Mouse (Mus musculus) kidney, postnatal 0 days (tissue): ENCODE results near the gene Camk1g. TPM values are rescaled to one million over a fixed set of nuclear protein-coding genes. Genes with fewer than 3 reads are reported as not detected.
A peak's percentile ranks its signal among the peaks of the same experiment; 100 is the strongest.

Experiments used
- ATAC-seq: fragments of 200-750 bp; cut with Nextera tagmentation; replicated peaks from 2 replicates; pipeline ENCODE4 v1.8.0; 2017; ENCODE audit warnings: low read depth, moderate number of reproducible peaks, moderate TSS enrichment, moderate library complexity; ENCODE audit not compliant: low FRiP score
- DNase-seq: peaks from one replicate; pipeline ENCODE4 v3.0.0-alpha.2; 2016; ENCODE audit warnings: low spot score
- H3K27ac ChIP-seq: fragments of 300-500 bp; sonication (generic); 2 replicates; pipeline ENCODE4 v1.5.1; 2014; ENCODE audit warnings: mild to moderate bottlenecking
- H3K27me3 ChIP-seq: fragments of 300-500 bp; sonication (generic); 2 replicates; pipeline ENCODE4 v1.6.1; 2014; ENCODE audit warnings: low read length, mixed read lengths; ENCODE audit not compliant: insufficient read depth
- H3K36me3 ChIP-seq: fragments of 300-500 bp; sonication (generic); 2 replicates; pipeline ENCODE4 v1.6.1; 2014; ENCODE audit warnings: low read length, mixed read lengths; ENCODE audit not compliant: insufficient read depth
- H3K4me1 ChIP-seq: fragments of 300-500 bp; sonication (generic); replicated peaks from 2 replicates; pipeline ENCODE4 v1.6.1; 2014; ENCODE audit warnings: antibody characterized with exemption, low read length, mixed read lengths; ENCODE audit not compliant: insufficient read depth
- H3K4me2 ChIP-seq: fragments of 300-500 bp; sonication (generic); 2 replicates; pipeline ENCODE4 v1.6.1; 2014; ENCODE audit warnings: mild to moderate bottlenecking, low read length, moderate library complexity, mixed read lengths
- H3K4me3 ChIP-seq: fragments of 300-500 bp; sonication (generic); replicated peaks from 2 replicates; pipeline ENCODE4 v1.5.1; 2014; ENCODE audit warnings: low read depth, low read length
- H3K9ac ChIP-seq: fragments of 300-500 bp; sonication (generic); 2 replicates; pipeline ENCODE4 v1.6.1; 2014; ENCODE audit warnings: low read depth, low read length
- H3K9me3 ChIP-seq: fragments of 300-500 bp; sonication (generic); replicated peaks from 2 replicates; pipeline ENCODE4 v1.6.1; 2016; ENCODE audit warnings: low read length, inconsistent platforms, mixed read lengths
- CTCF ChIP-seq: IDR thresholded peaks from 2 replicates; pipeline ENCODE4 v1.5.1; 2016; ENCODE audit warnings: antibody characterized with exemption, low read depth, mild to moderate bottlenecking, moderate library complexity
- WGBS: fragments of 180-500 bp; shearing (Covaris S2); extraction: QIAGEN DNeasy Blood & Tissue Kit; methylation state at CpG from one replicate; pipeline ENCODE4 v1.1.7; 2014; 5-methylcytosine and 5-hydroxymethylcytosine counted together
- polyA plus RNA-seq: library from polyadenylated mRNA; unstranded; fragments of >200 nt; fragmentation: Nextera tagmentation; extraction: Ambion mirVana; gene quantifications from 2 replicates; pipeline ENCODE4 v1.2.1, GENCODE M21; 2015

Gene Camk1g
- polyA plus RNA-seq, 1 experiment from 2014 or later = 6.8 TPM

- H3K4me2 ChIP-seq = no peak overlapping the region
- TF ChIP-seq CTCF = no peak
- no peak for ATAC-seq
- no peak overlapping the region for H3K4me3 ChIP-seq
- DNase-seq = no peak
- no peaks in the 10 kb centered on the region for H3K36me3 ChIP-seq
- no peak overlapping the region for H3K9ac ChIP-seq
- 73% methylated on average over 1 of the region's 1 CpGs for WGBS
- no peaks in the 10 kb centered on the region for H3K9me3 ChIP-seq
- no peak overlapping the region for H3K27ac ChIP-seq
- H3K27me3 ChIP-seq = no peaks in the 10 kb centered on the region
- H3K4me1 ChIP-seq = no peaks in the 10 kb centered on the region
Observed at GRCm38 (mm10) chr1:193332671-193333070, 37.4 kb downstream of the Camk1g start.

- Histone ChIP-seq H3K4me1 (no peaks in the 10 kb centered on the region), H3K27ac (no peak overlapping the region), H3K27me3 (no peaks in the 10 kb centered on the region), H3K36me3 (no peaks in the 10 kb centered on the region), H3K9me3 (no peaks in the 10 kb centered on the region), H3K4me2 (no peak overlapping the region), H3K9ac (no peak overlapping the region), H3K4me3 (no peak overlapping the region)
- TF ChIP-seq CTCF = no peak
- 88% methylated on average over 13 of the region's 13 CpGs for WGBS
- no peak for DNase-seq
- no peak for ATAC-seq
Observed at GRCm38 (mm10) chr1:193332018-193332417, 38.1 kb downstream of the Camk1g start.

DNA sequence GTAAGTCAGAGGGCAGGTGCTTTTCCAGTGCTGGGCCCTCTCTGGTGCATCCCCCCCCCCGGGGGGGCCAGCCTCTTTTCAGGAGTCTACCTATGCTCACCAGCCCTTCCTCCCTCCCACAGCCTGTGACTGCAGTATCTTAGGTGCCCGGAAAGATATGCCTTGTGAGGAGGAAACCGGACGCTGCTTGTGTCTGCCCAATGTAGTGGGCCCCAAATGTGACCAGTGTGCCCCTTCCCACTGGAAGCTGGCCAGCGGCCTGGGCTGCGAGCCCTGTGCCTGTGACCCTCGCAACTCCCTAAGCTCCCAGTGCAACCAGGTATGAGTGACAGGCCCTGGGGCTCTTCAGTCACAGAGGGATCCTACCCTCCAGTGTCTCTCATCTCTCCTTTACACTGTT is 39.5 kb downstream of the Camk1g start:
- Histone ChIP-seq H3K9ac (no peak overlapping the region), H3K4me1 (no peaks in the 10 kb centered on the region), H3K4me3 (no peak overlapping the region), H3K27me3 (no peaks in the 10 kb centered on the region), H3K27ac (no peak overlapping the region), H3K9me3 (no peaks in the 10 kb centered on the region), H3K4me2 (no peak overlapping the region), H3K36me3 (no peaks in the 10 kb centered on the region)
- DNase-seq (no peak), ATAC-seq (no peak)
- 82% methylated on average over 7 of the region's 7 CpGs for WGBS
- TF ChIP-seq CTCF = no peak

DNA sequence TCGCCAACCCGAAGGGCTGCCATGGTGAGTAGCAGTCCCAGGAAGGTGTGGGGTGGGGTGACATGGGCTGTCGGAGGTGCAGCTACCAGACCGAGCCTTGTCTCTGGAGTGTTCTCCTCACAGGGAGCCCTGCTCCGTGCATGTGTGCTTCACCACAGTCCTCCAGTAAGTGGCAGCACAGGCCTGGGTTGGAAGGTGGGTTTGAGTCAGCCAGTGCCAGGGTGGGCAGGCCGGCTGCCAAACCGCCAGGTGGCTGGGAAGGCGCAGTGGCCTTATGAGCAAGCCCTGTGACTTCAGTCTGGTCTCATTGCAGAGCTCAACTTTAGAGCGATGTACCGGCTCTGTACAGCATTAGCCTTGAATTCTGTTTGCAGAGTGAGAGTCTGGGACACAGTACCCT is 39.9 kb downstream of the Camk1g start:
- no peaks in the 10 kb centered on the region for H3K36me3 ChIP-seq
- WGBS = 43% methylated on average over 10 of the region's 10 CpGs
- peak; percentile 80 for ATAC-seq
- H3K27ac ChIP-seq = no peak overlapping the region
- H3K27me3 ChIP-seq = no peaks in the 10 kb centered on the region
- no peak overlapping the region for H3K4me3 ChIP-seq
- H3K9ac ChIP-seq = no peak overlapping the region
- no peaks in the 10 kb centered on the region for H3K4me1 ChIP-seq
- no peaks in the 10 kb centered on the region for H3K9me3 ChIP-seq
- peak; percentile 92 for TF ChIP-seq CTCF
- no peak overlapping the region for H3K4me2 ChIP-seq
- peak; percentile 81 for DNase-seq

DNA sequence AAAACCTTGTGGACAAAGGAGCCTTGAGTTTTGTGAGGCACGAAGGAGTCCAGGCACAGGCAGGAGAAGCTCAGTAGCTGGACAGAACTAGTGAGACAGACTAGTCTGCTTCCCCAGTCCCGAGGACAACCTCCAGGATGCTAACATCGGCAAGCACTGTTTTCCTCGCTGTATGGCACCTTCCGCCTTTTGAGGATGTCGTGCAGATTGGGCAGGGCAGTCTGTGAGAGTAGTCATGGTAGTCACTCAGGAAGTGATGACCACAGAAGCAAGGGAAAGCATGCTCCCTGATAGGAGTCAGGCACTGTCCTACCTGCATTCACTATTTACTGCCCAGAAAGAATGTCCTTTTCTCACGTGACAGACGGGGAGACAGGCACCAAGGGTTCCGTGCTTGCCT is 40.5 kb downstream of the Camk1g start:
- H3K27me3 ChIP-seq = no peaks in the 10 kb centered on the region
- H3K4me3 ChIP-seq = no peak overlapping the region
- no peaks in the 10 kb centered on the region for H3K36me3 ChIP-seq
- no peaks in the 10 kb centered on the region for H3K9me3 ChIP-seq
- H3K27ac ChIP-seq = no peak overlapping the region
- WGBS = 78% methylated on average over 9 of the region's 9 CpGs
- no peak for ATAC-seq
- no peak for DNase-seq
- no peak overlapping the region for H3K9ac ChIP-seq
- H3K4me2 ChIP-seq = no peak overlapping the region
- no peak for TF ChIP-seq CTCF
- no peaks in the 10 kb centered on the region for H3K4me1 ChIP-seq

- DNase-seq (no peak), ATAC-seq (no peak)
- peak overlapping the region; percentile 31; the same call in 1 of the 2 replicates for H3K27ac ChIP-seq
- H3K9ac ChIP-seq = no peak overlapping the region
- H3K9me3 ChIP-seq = no peaks in the 10 kb centered on the region
- H3K4me3 ChIP-seq = no peak overlapping the region
- TF ChIP-seq CTCF = no peak
- H3K27me3 ChIP-seq = no peaks in the 10 kb centered on the region
- H3K36me3 ChIP-seq = no peaks in the 10 kb centered on the region
- no peak overlapping the region for H3K4me2 ChIP-seq
- WGBS = 61% methylated on average over 5 of the region's 5 CpGs
- H3K4me1 ChIP-seq = no peaks in the 10 kb centered on the region
Observed at GRCm38 (mm10) chr1:193327686-193328085, 42.4 kb downstream of the Camk1g start.

- DNase-seq (no peak), ATAC-seq (no peak)
- no peaks in the 10 kb centered on the region for H3K36me3 ChIP-seq
- TF ChIP-seq CTCF = no peak
- no peak overlapping the region for H3K9ac ChIP-seq
- no peak overlapping the region for H3K4me2 ChIP-seq
- no peaks in the 10 kb centered on the region for H3K27me3 ChIP-seq
- peak overlapping the region; percentile 31; the same call in 1 of the 2 replicates for H3K27ac ChIP-seq
- no peaks in the 10 kb centered on the region for H3K9me3 ChIP-seq
- H3K4me1 ChIP-seq = no peaks in the 10 kb centered on the region
- H3K4me3 ChIP-seq = no peak overlapping the region
- WGBS = 59% methylated on average over 1 of the region's 1 CpGs
Observed at GRCm38 (mm10) chr1:193327216-193327615, 42.9 kb downstream of the Camk1g start.
